Mouse (Mus musculus): ENCODE measurements around the gene Cblc. TPM values are rescaled to one million over a fixed set of nuclear protein-coding genes. Genes with fewer than 3 reads are reported as not detected.

Gene Cblc
- polyA plus RNA-seq, 1 experiment from 2014 or later = 1.2 TPM

- H3K27me3 ChIP-seq (ENCODE audit: insufficient read depth, poor library complexity, severe bottlenecking) = peaks cover 15% of the 10 kb centered on the region
- 0 out of 2 replicates have a peak, but pooled peaks cover 3% of the 10 kb centered on the region for H3K9me3 ChIP-seq
- DNase-seq (ENCODE audit: low spot score) = peak; percentile 92
- H3K27ac ChIP-seq = no peak overlapping the region
- H3K4me3 ChIP-seq = peak overlapping the region; percentile 50
- peaks cover 15% of the 10 kb centered on the region for H3K4me1 ChIP-seq (replicated peaks)
- H3K36me3 ChIP-seq = no peaks in the 10 kb centered on the region
- WGBS = 3% methylated on average over 19 of the region's 19 CpGs
Measured at GRCm38 (mm10) chr7:19789904-19790347, 6.7 kb downstream of the Cblc start.

GRCm38 (mm10) chr7:19785874-19786458 is 10.6 kb downstream of the Cblc start:
- no peaks in the 10 kb centered on the region for H3K36me3 ChIP-seq
- peaks cover 18% of the 10 kb centered on the region for H3K4me1 ChIP-seq (replicated peaks)
- peaks cover 12% of the 10 kb centered on the region for H3K27me3 ChIP-seq (ENCODE audit: insufficient read depth, poor library complexity, severe bottlenecking)
- DNase-seq (ENCODE audit: low spot score) = peak; percentile 16
- WGBS = 45% methylated on average over 12 of the region's 12 CpGs
- H3K4me3 ChIP-seq = no peak overlapping the region
- no peak overlapping the region for H3K27ac ChIP-seq
- H3K9me3 ChIP-seq = 0 out of 2 replicates have a peak, but pooled peaks cover 4% of the 10 kb centered on the region

- H3K27me3 ChIP-seq (ENCODE audit: insufficient read depth, poor library complexity, severe bottlenecking) = peaks cover 4% of the 10 kb centered on the region; the same call in 1 of the 2 replicates
- peak overlapping the region; percentile 53 for H3K27ac ChIP-seq
- peak; percentile 24 for DNase-seq (ENCODE audit: low spot score)
- H3K9me3 ChIP-seq = peaks cover 11% of the 10 kb centered on the region; the same call in 1 of the 2 replicates
- 31% methylated on average over 11 of the region's 11 CpGs for WGBS
- H3K4me1 ChIP-seq (replicated peaks) = peaks cover 18% of the 10 kb centered on the region
- H3K4me3 ChIP-seq = no peak overlapping the region
- no peaks in the 10 kb centered on the region for H3K36me3 ChIP-seq
Measured at GRCm38 (mm10) chr7:19784764-19785535, 11.7 kb downstream of the Cblc start.

GRCm38 (mm10) chr7:19783630-19784029 is 13.0 kb downstream of the Cblc start:
- Histone ChIP-seq H3K36me3 (no peaks in the 10 kb centered on the region), H3K4me3 (no peak overlapping the region), H3K27me3 (ENCODE audit: insufficient read depth, poor library complexity, severe bottlenecking) (no peaks in the 10 kb centered on the region; the same call in 1 of the 2 replicates), H3K27ac (no peak overlapping the region), H3K4me1 (replicated peaks) (peaks cover 14% of the 10 kb centered on the region), H3K9me3 (peaks cover 18% of the 10 kb centered on the region; the same call in 1 of the 2 replicates)
- WGBS = 74% methylated on average over 8 of the region's 8 CpGs
- no peak for DNase-seq (ENCODE audit: low spot score)

GRCm38 (mm10) chr7:19782645-19783044 is 14.0 kb downstream of the Cblc start:
- Histone ChIP-seq H3K27ac (no peak overlapping the region), H3K4me3 (no peak overlapping the region), H3K27me3 (ENCODE audit: insufficient read depth, poor library complexity, severe bottlenecking) (no peaks in the 10 kb centered on the region), H3K9me3 (peaks cover 14% of the 10 kb centered on the region; the same call in 1 of the 2 replicates), H3K36me3 (no peaks in the 10 kb centered on the region), H3K4me1 (replicated peaks) (peaks cover 14% of the 10 kb centered on the region)
- 91% methylated on average over 4 of the region's 4 CpGs for WGBS
- DNase-seq (ENCODE audit: low spot score) = no peak

- Histone ChIP-seq H3K4me3 (no peak overlapping the region), H3K27me3 (ENCODE audit: insufficient read depth, poor library complexity, severe bottlenecking) (no peaks in the 10 kb centered on the region), H3K9me3 (peaks cover 14% of the 10 kb centered on the region; the same call in 1 of the 2 replicates), H3K4me1 (replicated peaks) (peaks cover 14% of the 10 kb centered on the region), H3K36me3 (no peaks in the 10 kb centered on the region), H3K27ac (no peak overlapping the region)
- DNase-seq (ENCODE audit: low spot score) = no peak
- WGBS = 87% methylated on average over 7 of the region's 7 CpGs
Measured at GRCm38 (mm10) chr7:19781741-19782140, 14.9 kb downstream of the Cblc start.

- Histone ChIP-seq H3K9me3 (peaks cover 14% of the 10 kb centered on the region; the same call in 1 of the 2 replicates), H3K27ac (no peak overlapping the region), H3K4me1 (replicated peaks) (peaks cover 3% of the 10 kb centered on the region; the same call in 1 of the 2 replicates), H3K27me3 (ENCODE audit: insufficient read depth, poor library complexity, severe bottlenecking) (no peaks in the 10 kb centered on the region), H3K36me3 (no peaks in the 10 kb centered on the region), H3K4me3 (no peak overlapping the region)
- 76% methylated on average over 4 of the region's 4 CpGs for WGBS
- no peak for DNase-seq (ENCODE audit: low spot score)
Measured at GRCm38 (mm10) chr7:19779903-19780302, 16.7 kb downstream of the Cblc start.

- no peaks in the 10 kb centered on the region for H3K27me3 ChIP-seq (ENCODE audit: insufficient read depth, poor library complexity, severe bottlenecking)
- peaks cover 14% of the 10 kb centered on the region; the same call in 1 of the 2 replicates for H3K9me3 ChIP-seq
- DNase-seq (ENCODE audit: low spot score) = no peak
- 84% methylated on average over 8 of the region's 8 CpGs for WGBS
- no peaks in the 10 kb centered on the region for H3K4me1 ChIP-seq (replicated peaks)
- H3K27ac ChIP-seq = no peak overlapping the region
- no peaks in the 10 kb centered on the region for H3K36me3 ChIP-seq
- H3K4me3 ChIP-seq = no peak overlapping the region
Measured at GRCm38 (mm10) chr7:19778645-19779044, 18.0 kb downstream of the Cblc start.

GRCm38 (mm10) chr7:19777049-19777723 is 19.4 kb downstream of the Cblc start:
- WGBS = 92% methylated on average over 11 of the region's 11 CpGs
- DNase-seq (ENCODE audit: low spot score) = no peak
- peaks cover 14% of the 10 kb centered on the region; the same call in 1 of the 2 replicates for H3K9me3 ChIP-seq

GRCm38 (mm10) chr7:19771682-19772081 is 24.9 kb downstream of the Cblc start:
- no peaks in the 10 kb centered on the region for H3K9me3 ChIP-seq
- 59% methylated on average over 4 of the region's 4 CpGs for WGBS
- no peak overlapping the region for H3K4me3 ChIP-seq
- peaks cover 43% of the 10 kb centered on the region for H3K27me3 ChIP-seq (ENCODE audit: insufficient read depth, poor library complexity, severe bottlenecking)
- peaks cover 32% of the 10 kb centered on the region for H3K4me1 ChIP-seq (replicated peaks)
- H3K27ac ChIP-seq = peak overlapping the region; percentile 83; the same call in 1 of the 2 replicates
- no peaks in the 10 kb centered on the region for H3K36me3 ChIP-seq
- no peak for DNase-seq (ENCODE audit: low spot score)

More at GRCm38 (mm10) chr7:19777049-19777723, 19.4 kb downstream of the Cblc start:
- Histone ChIP-seq H3K27me3 (ENCODE audit: insufficient read depth, poor library complexity, severe bottlenecking) (peaks cover under 1% of the 10 kb centered on the region; the same call in 1 of the 2 replicates), H3K36me3 (no peaks in the 10 kb centered on the region), H3K4me3 (no peak overlapping the region), H3K27ac (no peak overlapping the region), H3K4me1 (replicated peaks) (no peaks in the 10 kb centered on the region)

GRCm38 (mm10) chr7:19770984-19771391 is 25.6 kb downstream of the Cblc start, which contains the start of gene Bcam:
Bcam (minus strand) TSS chr7:19771016.
- peak; percentile 63 for DNase-seq (ENCODE audit: low spot score)
- Histone ChIP-seq H3K9me3 (no peaks in the 10 kb centered on the region), H3K36me3 (no peaks in the 10 kb centered on the region), H3K27me3 (ENCODE audit: insufficient read depth, poor library complexity, severe bottlenecking) (peaks cover 43% of the 10 kb centered on the region), H3K4me1 (replicated peaks) (peaks cover 32% of the 10 kb centered on the region), H3K4me3 (peak within 1 kb of the TSS; percentile 54), H3K27ac (peak within 1 kb of the TSS; percentile 83)
- 1% methylated on average over 9 of the region's 9 CpGs for WGBS

GRCm38 (mm10) chr7:19770375-19770754 is 26.2 kb downstream of the Cblc start:
- peak overlapping the region; percentile 54 for H3K4me3 ChIP-seq
- peak overlapping the region; percentile 83 for H3K27ac ChIP-seq
- peaks cover 43% of the 10 kb centered on the region for H3K27me3 ChIP-seq (ENCODE audit: insufficient read depth, poor library complexity, severe bottlenecking)
- peaks cover 4% of the 10 kb centered on the region for H3K36me3 ChIP-seq
- H3K4me1 ChIP-seq (replicated peaks) = peaks cover 32% of the 10 kb centered on the region
- peak; percentile 87 for DNase-seq (ENCODE audit: low spot score)
- under 1% methylated on average over 28 of the region's 28 CpGs for WGBS
- H3K9me3 ChIP-seq = 0 out of 2 replicates have a peak, but pooled peaks cover 3% of the 10 kb centered on the region

Measured in hindbrain, embryonic 10.5 days (tissue).